ENCODE assay signal across 8 mouse cellular contexts in genomic region chr19:40994057-40994585, GRCm38 (mm10). TPM values are rescaled to one million over a fixed set of nuclear protein-coding genes. Genes with fewer than 3 reads are reported as not detected.
DNase-seq lines count a peak whose midpoint lies in the region; ATAC-seq and TF ChIP-seq lines count a peak whose summit lies in the region.

Blnk (minus strand) TSS chr19:40994535.

- H3K36me3 ChIP-seq in small intestine, adult 2 months (ENCODE audit: control insufficient read depth, insufficient read depth, low read length), result no peaks in the 10 kb centered on the region
- no peaks in the 10 kb centered on the region for H3K36me3 ChIP-seq in hindbrain, embryonic 12.5 days
- no peaks in the 10 kb centered on the region for H3K36me3 ChIP-seq in forebrain, embryonic 13.5 days (ENCODE audit: poor library complexity, severe bottlenecking)

- peaks cover 28% of the 10 kb centered on the region; the same call in 1 of the 2 replicates for H3K4me1 ChIP-seq in small intestine, adult 2 months (ENCODE audit: control insufficient read depth, insufficient read depth, insufficient read length, low read length)
- no peaks in the 10 kb centered on the region for H3K4me1 ChIP-seq in hindbrain, embryonic 12.5 days
- no peaks in the 10 kb centered on the region for H3K4me1 ChIP-seq in forebrain, embryonic 13.5 days

- no peak within 1 kb of the TSS for H3K9ac ChIP-seq in hindbrain, embryonic 12.5 days
- H3K9ac ChIP-seq in forebrain, embryonic 13.5 days, result no peak within 1 kb of the TSS

- H3K9me3 ChIP-seq in hindbrain, embryonic 12.5 days (replicated peaks), result no peaks in the 10 kb centered on the region
- no peaks in the 10 kb centered on the region for H3K9me3 ChIP-seq in forebrain, embryonic 13.5 days (replicated peaks)

- 4% methylated on average over 8 of the region's 8 CpGs for WGBS in small intestine, adult 2 months
- 66% methylated on average over 8 of the region's 8 CpGs for WGBS in hindbrain, embryonic 12.5 days
- WGBS in forebrain, embryonic 13.5 days, result 67% methylated on average over 8 of the region's 8 CpGs

- peak within 1 kb of the TSS; percentile 90 for H3K27ac ChIP-seq in small intestine, adult 2 months (ENCODE audit: insufficient read depth, low read depth, low read length)
- H3K27ac ChIP-seq in hindbrain, embryonic 12.5 days, result no peak within 1 kb of the TSS
- H3K27ac ChIP-seq in forebrain, embryonic 13.5 days, result no peak within 1 kb of the TSS

- ATAC-seq in hindbrain, embryonic 12.5 days (ENCODE audit: low FRiP score), result no peak
- ATAC-seq in forebrain, embryonic 13.5 days, result no peak

- TF ChIP-seq CTCF in small intestine, adult 2 months (IDR thresholded peaks at IDR 0.05; ENCODE audit: extremely low read depth, insufficient read length, insufficient replicate concordance, low read depth, low read length), result no peak

- H3K4me2 ChIP-seq in hindbrain, embryonic 12.5 days (replicated peaks), result no peak within 1 kb of the TSS
- no peak within 1 kb of the TSS for H3K4me2 ChIP-seq in forebrain, embryonic 13.5 days

- no peaks in the 10 kb centered on the region for H3K27me3 ChIP-seq in small intestine, adult 2 months (ENCODE audit: control insufficient read depth, insufficient read depth, low read length)
- H3K27me3 ChIP-seq in hindbrain, embryonic 12.5 days, result no peaks in the 10 kb centered on the region
- no peaks in the 10 kb centered on the region for H3K27me3 ChIP-seq in forebrain, embryonic 13.5 days

- peak; percentile 81 for TF ChIP-seq POLR2A in small intestine, adult 2 months (IDR thresholded peaks at IDR 0.05; ENCODE audit: low read depth, low read length)

- peak; percentile 40 for DNase-seq in NIH3T3 (ENCODE audit: low read depth)
- peak; percentile 79 for DNase-seq in brain, adult 2 months (ENCODE audit: low read depth, low spot score)
- peak; percentile 94 for DNase-seq in gonadal fat pad, adult 2 months (ENCODE audit: low read depth)
- peak; percentile 85 to 89 for DNase-seq in kidney, postnatal 36 days
- peak; percentile 81 to 82 for DNase-seq in lung, adult 18-20 months

- H3K4me3 ChIP-seq in small intestine, adult 2 months (ENCODE audit: low read depth, low read length), result peak within 1 kb of the TSS; percentile 68
- no peak within 1 kb of the TSS for H3K4me3 ChIP-seq in hindbrain, embryonic 12.5 days
- H3K4me3 ChIP-seq in forebrain, embryonic 13.5 days, result no peak within 1 kb of the TSS

RNA-seq across cellular contexts. Expression of gene Blnk, which starts in this region (rescaled TPM):
- 12.1 and 19.6 TPM in 2 replicates for polyA plus RNA-seq in gonadal fat pad, adult 2 months (2012; rRNA removed)
- 9.3 and 9.5 TPM in 2 replicates for polyA plus RNA-seq in small intestine, adult 2 months (2012; rRNA removed)
- polyA plus RNA-seq in hindbrain, embryonic 12.5 days (2016; fragmentation: Nextera tagmentation; extraction: Ambion mirVana), result 0.35 and 0.62 TPM in 2 replicates
- 0.22 and 0.26 TPM in 2 replicates for polyA plus RNA-seq in forebrain, embryonic 13.5 days (2015; fragmentation: Nextera tagmentation; extraction: Ambion mirVana)

Comparison
In these comparisons a context has a peak if more than half of its experiments do, and no peak if none do; other contexts are left out.
1. DNase-seq: peak in every context shown above with its lines; median percentile 94 in gonadal fat pad, adult 2 months; 87 in kidney, postnatal 36 days; 82 in lung, adult 18-20 months; 79 in brain, adult 2 months; 40 in NIH3T3.